Mouse (Mus musculus): ENCODE results near the gene Nav2. TPM values are rescaled to one million over a fixed set of nuclear protein-coding genes. Genes with fewer than 3 reads are reported as not detected.

The Nav2 gene
- polyA plus RNA-seq, 1 experiment from 2014 or later, result 36.1 TPM

- DNase-seq (ENCODE audit: low spot score) (peak; percentile 77), ATAC-seq (ENCODE audit: low FRiP score) (no peak)
- Histone ChIP-seq H3K36me3 (ENCODE audit: control insufficient read depth, insufficient read depth, low read length) (no peaks in the 10 kb centered on the region), H3K9ac (ENCODE audit: low read depth, low read length) (no peak overlapping the region), H3K4me1 (replicated peaks; ENCODE audit: control insufficient read depth, insufficient read depth, low read length) (peaks cover 4% of the 10 kb centered on the region), H3K27ac (ENCODE audit: low read depth, low read length) (no peak overlapping the region), H3K9me3 (ENCODE audit: control insufficient read depth, low read length) (no peaks in the 10 kb centered on the region), H3K27me3 (ENCODE audit: control insufficient read depth, insufficient read depth, low read length) (no peaks in the 10 kb centered on the region), H3K4me3 (ENCODE audit: low read depth, low read length) (no peak overlapping the region), H3K4me2 (replicated peaks; ENCODE audit: low read depth, low read length) (no peak overlapping the region)
- 33% methylated on average over 3 of the region's 3 CpGs for WGBS
Observed at GRCm38 (mm10) chr7:49125545-49125944, 217.0 kb downstream of the Nav2 start.

GRCm38 (mm10) chr7:49128224-49128623 is 219.7 kb downstream of the Nav2 start:
- Histone ChIP-seq H3K9ac (ENCODE audit: low read depth, low read length) (no peak overlapping the region), H3K4me1 (replicated peaks; ENCODE audit: control insufficient read depth, insufficient read depth, low read length) (no peaks in the 10 kb centered on the region), H3K4me2 (replicated peaks; ENCODE audit: low read depth, low read length) (no peak overlapping the region), H3K4me3 (ENCODE audit: low read depth, low read length) (no peak overlapping the region), H3K36me3 (ENCODE audit: control insufficient read depth, insufficient read depth, low read length) (no peaks in the 10 kb centered on the region), H3K27ac (ENCODE audit: low read depth, low read length) (no peak overlapping the region), H3K27me3 (ENCODE audit: control insufficient read depth, insufficient read depth, low read length) (no peaks in the 10 kb centered on the region), H3K9me3 (ENCODE audit: control insufficient read depth, low read length) (no peaks in the 10 kb centered on the region)
- 88% methylated on average over 8 of the region's 8 CpGs for WGBS
- DNase-seq (ENCODE audit: low spot score) (no peak), ATAC-seq (ENCODE audit: low FRiP score) (no peak)

- H3K9me3 ChIP-seq (ENCODE audit: control insufficient read depth, low read length), result no peaks in the 10 kb centered on the region
- no peak overlapping the region for H3K27ac ChIP-seq (ENCODE audit: low read depth, low read length)
- no peaks in the 10 kb centered on the region for H3K27me3 ChIP-seq (ENCODE audit: control insufficient read depth, insufficient read depth, low read length)
- no peak overlapping the region for H3K4me3 ChIP-seq (ENCODE audit: low read depth, low read length)
- no peaks in the 10 kb centered on the region for H3K4me1 ChIP-seq (replicated peaks; ENCODE audit: control insufficient read depth, insufficient read depth, low read length)
- DNase-seq (ENCODE audit: low spot score) (peak; percentile 87), ATAC-seq (ENCODE audit: low FRiP score) (peak; percentile 65)
- no peak overlapping the region for H3K9ac ChIP-seq (ENCODE audit: low read depth, low read length)
- H3K4me2 ChIP-seq (replicated peaks; ENCODE audit: low read depth, low read length), result no peak overlapping the region
- WGBS, result 46% methylated on average over 10 of the region's 10 CpGs
- no peaks in the 10 kb centered on the region for H3K36me3 ChIP-seq (ENCODE audit: control insufficient read depth, insufficient read depth, low read length)
Observed at GRCm38 (mm10) chr7:49132851-49133351, 224.4 kb downstream of the Nav2 start.

- no peak overlapping the region for H3K4me3 ChIP-seq (ENCODE audit: low read depth, low read length)
- 77% methylated on average over 5 of the region's 5 CpGs for WGBS
- H3K4me1 ChIP-seq (replicated peaks; ENCODE audit: control insufficient read depth, insufficient read depth, low read length), result no peaks in the 10 kb centered on the region
- H3K27ac ChIP-seq (ENCODE audit: low read depth, low read length), result no peak overlapping the region
- DNase-seq (ENCODE audit: low spot score) (no peak), ATAC-seq (ENCODE audit: low FRiP score) (no peak)
- no peak overlapping the region for H3K9ac ChIP-seq (ENCODE audit: low read depth, low read length)
- no peaks in the 10 kb centered on the region for H3K9me3 ChIP-seq (ENCODE audit: control insufficient read depth, low read length)
- H3K36me3 ChIP-seq (ENCODE audit: control insufficient read depth, insufficient read depth, low read length), result no peaks in the 10 kb centered on the region
- H3K4me2 ChIP-seq (replicated peaks; ENCODE audit: low read depth, low read length), result no peak overlapping the region
- H3K27me3 ChIP-seq (ENCODE audit: control insufficient read depth, insufficient read depth, low read length), result no peaks in the 10 kb centered on the region
Observed at GRCm38 (mm10) chr7:49134396-49134795, 225.9 kb downstream of the Nav2 start.

GRCm38 (mm10) chr7:49139762-49140161 is 231.2 kb downstream of the Nav2 start:
- Histone ChIP-seq H3K36me3 (ENCODE audit: control insufficient read depth, insufficient read depth, low read length) (no peaks in the 10 kb centered on the region), H3K27ac (ENCODE audit: low read depth, low read length) (no peak overlapping the region), H3K4me3 (ENCODE audit: low read depth, low read length) (no peak overlapping the region), H3K9ac (ENCODE audit: low read depth, low read length) (no peak overlapping the region), H3K27me3 (ENCODE audit: control insufficient read depth, insufficient read depth, low read length) (no peaks in the 10 kb centered on the region), H3K4me1 (replicated peaks; ENCODE audit: control insufficient read depth, insufficient read depth, low read length) (no peaks in the 10 kb centered on the region), H3K9me3 (ENCODE audit: control insufficient read depth, low read length) (no peaks in the 10 kb centered on the region), H3K4me2 (replicated peaks; ENCODE audit: low read depth, low read length) (no peak overlapping the region)
- no peak for ATAC-seq (ENCODE audit: low FRiP score)
- DNase-seq (ENCODE audit: low spot score), result no peak
- 82% methylated on average over 2 of the region's 2 CpGs for WGBS

GRCm38 (mm10) chr7:49143966-49144365 is 235.4 kb downstream of the Nav2 start:
- no peaks in the 10 kb centered on the region for H3K9me3 ChIP-seq (ENCODE audit: control insufficient read depth, low read length)
- ATAC-seq (ENCODE audit: low FRiP score) (no peak), DNase-seq (ENCODE audit: low spot score) (no peak)
- H3K27ac ChIP-seq (ENCODE audit: low read depth, low read length), result no peak overlapping the region
- H3K4me1 ChIP-seq (replicated peaks; ENCODE audit: control insufficient read depth, insufficient read depth, low read length), result no peaks in the 10 kb centered on the region; the same call in 1 of the 2 replicates
- H3K9ac ChIP-seq (ENCODE audit: low read depth, low read length), result no peak overlapping the region
- H3K27me3 ChIP-seq (ENCODE audit: control insufficient read depth, insufficient read depth, low read length), result no peaks in the 10 kb centered on the region
- no peak overlapping the region for H3K4me3 ChIP-seq (ENCODE audit: low read depth, low read length)
- no peak overlapping the region for H3K4me2 ChIP-seq (replicated peaks; ENCODE audit: low read depth, low read length)
- WGBS, result 78% methylated on average over 7 of the region's 7 CpGs
- H3K36me3 ChIP-seq (ENCODE audit: control insufficient read depth, insufficient read depth, low read length), result no peaks in the 10 kb centered on the region

GRCm38 (mm10) chr7:49145749-49146670 is 237.5 kb downstream of the Nav2 start:
- Histone ChIP-seq H3K4me3 (ENCODE audit: low read depth, low read length) (no peak overlapping the region), H3K27ac (ENCODE audit: low read depth, low read length) (no peak overlapping the region), H3K9me3 (ENCODE audit: control insufficient read depth, low read length) (no peaks in the 10 kb centered on the region), H3K27me3 (ENCODE audit: control insufficient read depth, insufficient read depth, low read length) (no peaks in the 10 kb centered on the region), H3K4me2 (replicated peaks; ENCODE audit: low read depth, low read length) (no peak overlapping the region), H3K4me1 (replicated peaks; ENCODE audit: control insufficient read depth, insufficient read depth, low read length) (no peaks in the 10 kb centered on the region; the same call in 1 of the 2 replicates), H3K36me3 (ENCODE audit: control insufficient read depth, insufficient read depth, low read length) (no peaks in the 10 kb centered on the region), H3K9ac (ENCODE audit: low read depth, low read length) (no peak overlapping the region)
- WGBS, result 60% methylated on average over 22 of the region's 22 CpGs
- DNase-seq (ENCODE audit: low spot score) (peak; percentile 21), ATAC-seq (ENCODE audit: low FRiP score) (peak; percentile 43; the same call in 1 of the 2 replicates)

GRCm38 (mm10) chr7:49152297-49152696 is 243.8 kb downstream of the Nav2 start:
- Histone ChIP-seq H3K4me2 (replicated peaks; ENCODE audit: low read depth, low read length) (no peak overlapping the region), H3K9me3 (ENCODE audit: control insufficient read depth, low read length) (no peaks in the 10 kb centered on the region; the same call in 1 of the 2 replicates), H3K4me3 (ENCODE audit: low read depth, low read length) (no peak overlapping the region), H3K27me3 (ENCODE audit: control insufficient read depth, insufficient read depth, low read length) (no peaks in the 10 kb centered on the region), H3K9ac (ENCODE audit: low read depth, low read length) (no peak overlapping the region), H3K36me3 (ENCODE audit: control insufficient read depth, insufficient read depth, low read length) (no peaks in the 10 kb centered on the region), H3K4me1 (replicated peaks; ENCODE audit: control insufficient read depth, insufficient read depth, low read length) (no peaks in the 10 kb centered on the region), H3K27ac (ENCODE audit: low read depth, low read length) (no peak overlapping the region)
- ATAC-seq (ENCODE audit: low FRiP score) (no peak), DNase-seq (ENCODE audit: low spot score) (no peak)
- 83% methylated on average over 5 of the region's 5 CpGs for whole genome bisulfite sequencing

GRCm38 (mm10) chr7:49152713-49153112 is 244.2 kb downstream of the Nav2 start:
- Histone ChIP-seq H3K4me1 (replicated peaks; ENCODE audit: control insufficient read depth, insufficient read depth, low read length) (no peaks in the 10 kb centered on the region), H3K4me2 (replicated peaks; ENCODE audit: low read depth, low read length) (no peak overlapping the region), H3K27ac (ENCODE audit: low read depth, low read length) (no peak overlapping the region), H3K36me3 (ENCODE audit: control insufficient read depth, insufficient read depth, low read length) (no peaks in the 10 kb centered on the region), H3K4me3 (ENCODE audit: low read depth, low read length) (no peak overlapping the region), H3K9ac (ENCODE audit: low read depth, low read length) (no peak overlapping the region), H3K27me3 (ENCODE audit: control insufficient read depth, insufficient read depth, low read length) (no peaks in the 10 kb centered on the region), H3K9me3 (ENCODE audit: control insufficient read depth, low read length) (no peaks in the 10 kb centered on the region; the same call in 1 of the 2 replicates)
- WGBS, result 84% methylated on average over 9 of the region's 9 CpGs
- ATAC-seq (ENCODE audit: low FRiP score), result no peak
- no peak for DNase-seq (ENCODE audit: low spot score)

Measured in hindbrain, embryonic 11.5 days (tissue).